Mouse (Mus musculus): Measurements from ENCODE around the gene H2al2b. TPM values are rescaled to one million over a fixed set of nuclear protein-coding genes. Genes with fewer than 3 reads are reported as not detected.

Gene H2al2b
- not detected for polyA plus RNA-seq (2017; shearing (Covaris generic))

DNA sequence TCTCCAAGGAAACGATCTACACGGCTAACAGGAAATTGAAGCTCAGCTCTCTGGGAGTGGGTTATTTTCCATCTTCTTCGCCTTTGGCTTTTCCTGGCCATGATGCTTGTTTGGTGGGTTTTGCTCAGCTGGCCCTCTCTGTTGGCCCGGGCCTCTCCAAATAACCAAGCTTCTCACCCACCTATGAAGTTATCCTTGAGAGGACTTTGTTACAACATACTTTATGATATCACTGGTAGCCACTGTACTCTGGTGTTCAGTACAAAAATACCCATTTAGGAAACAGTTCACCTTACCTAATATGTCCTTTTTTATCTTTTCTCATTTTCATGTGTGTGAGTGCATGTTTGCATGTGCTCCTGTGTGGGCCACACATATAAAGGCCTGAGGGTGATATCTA lies at the start of gene H2al2b:
TSS of gene H2al2b (minus strand) at position 101 of the 400 bp plus-strand sequence.

Other genes with a start within 250 kb of the H2al2b start
- gene H2al2c, start 121.6 kb downstream of the H2al2b start, polyA plus RNA-seq (2017; shearing (Covaris generic)) = not detected
- gene Sry, start 57.0 kb downstream of the H2al2b start, polyA plus RNA-seq (2017; shearing (Covaris generic)) = not detected
- not detected for gene Gm4064, start 75.5 kb upstream of the H2al2b start, polyA plus RNA-seq (2017; shearing (Covaris generic))
- gene Rbmy, start 110.0 kb upstream of the H2al2b start, polyA plus RNA-seq (2017; shearing (Covaris generic)) = not detected
- gene Gm10256, start 110.0 kb upstream of the H2al2b start, polyA plus RNA-seq (2017; shearing (Covaris generic)) = not detected
- not detected for gene Gm10352, start 180.3 kb upstream of the H2al2b start, polyA plus RNA-seq (2017; shearing (Covaris generic))
- gene Gm29289, start 211.9 kb upstream of the H2al2b start, polyA plus RNA-seq (2017; shearing (Covaris generic)) = not detected